Mouse (Mus musculus): ENCODE measurements around the gene Lce1a1.
"Not testable (repeated sequence)": the region's sequence is repeated elsewhere in the genome, so short reads cannot be mapped to it uniquely, and the experiment has no call there.

Gene Lce1a1

GRCm38 (mm10) chr3:92648207-92648606 lies at the start of gene Lce1a1:
Gene Lce1a1 (minus strand): TSS chr3:92648307.
- no peak for DNase-seq (ENCODE audit: low read depth, low spot score)

GRCm38 (mm10) chr3:92694613-92695012 lies 46.5 kb upstream of the Lce1a1 start:
- DNase-seq (ENCODE audit: low read depth, low spot score), result no peak

- no peak for DNase-seq (ENCODE audit: low read depth, low spot score)
Observed at GRCm38 (mm10) chr3:92691688-92692087, 43.6 kb upstream of the Lce1a1 start.

- DNase-seq (ENCODE audit: low read depth, low spot score), result not testable (repeated sequence)
Observed at GRCm38 (mm10) chr3:92689154-92689553, 41.0 kb upstream of the Lce1a1 start.

- DNase-seq (ENCODE audit: low read depth, low spot score), result no peak
Observed at GRCm38 (mm10) chr3:92687110-92687509, 39.0 kb upstream of the Lce1a1 start, which contains the start of gene Lce1d. Gene Lce1d (minus strand): TSS chr3:92687210.

- no peak for DNase-seq (ENCODE audit: low read depth, low spot score)
Observed at GRCm38 (mm10) chr3:92678947-92679346, 30.8 kb upstream of the Lce1a1 start, which contains the start of gene Lce1c. Gene Lce1c (plus strand): TSS chr3:92679247.

- DNase-seq (ENCODE audit: low read depth, low spot score), result no peak
Observed at GRCm38 (mm10) chr3:92670215-92670614, 22.1 kb upstream of the Lce1a1 start, which contains the start of gene Lce1a2. Gene Lce1a2 (minus strand): TSS chr3:92670315.

- no peak for DNase-seq (ENCODE audit: low read depth, low spot score)
Observed at GRCm38 (mm10) chr3:92656826-92657225, 8.7 kb upstream of the Lce1a1 start, which contains the start of gene Lce1b. Gene Lce1b (minus strand): TSS chr3:92656926.

- DNase-seq (ENCODE audit: low read depth, low spot score), result no peak
Observed at GRCm38 (mm10) chr3:92639854-92640253, 8.3 kb downstream of the Lce1a1 start.

GRCm38 (mm10) chr3:92638653-92638991 lies 9.5 kb downstream of the Lce1a1 start:
- DNase-seq (ENCODE audit: low read depth, low spot score), result no peak

- DNase-seq (ENCODE audit: low read depth, low spot score), result no peak
Observed at GRCm38 (mm10) chr3:92637745-92638652, 10.1 kb downstream of the Lce1a1 start.

GRCm38 (mm10) chr3:92621560-92621959 lies 26.5 kb downstream of the Lce1a1 start, which contains the start of gene Lce6a:
Gene Lce6a (minus strand): TSS chr3:92621660.
- DNase-seq (ENCODE audit: low read depth, low spot score), result no peak

- no peak for DNase-seq (ENCODE audit: low read depth, low spot score)
Observed at GRCm38 (mm10) chr3:92609804-92610203, 38.3 kb downstream of the Lce1a1 start.

GRCm38 (mm10) chr3:92607392-92607791 lies 40.7 kb downstream of the Lce1a1 start, which contains the start of gene 2210017I01Rik:
Gene 2210017I01Rik (minus strand): TSS chr3:92607492.
- DNase-seq (ENCODE audit: low read depth, low spot score), result no peak

- peak; percentile 3 for DNase-seq (ENCODE audit: low read depth, low spot score)
Observed at GRCm38 (mm10) chr3:92602169-92602568, 45.9 kb downstream of the Lce1a1 start.

- no peak for DNase-seq (ENCODE audit: low read depth, low spot score)
Observed at GRCm38 (mm10) chr3:92600456-92600855, 47.7 kb downstream of the Lce1a1 start.

GRCm38 (mm10) chr3:92599973-92600372 lies 48.1 kb downstream of the Lce1a1 start:
- no peak for DNase-seq (ENCODE audit: low read depth, low spot score)

- DNase-seq (ENCODE audit: low read depth, low spot score), result no peak
Observed at GRCm38 (mm10) chr3:92598429-92598828, 49.7 kb downstream of the Lce1a1 start.

Data from CD4-positive, CD25-positive, alpha-beta regulatory T cell, adult 2 months (primary cell).